Mouse (Mus musculus): ENCODE measurements at regions not wholly inside any gene's neighbourhood (a gene's known extent, or its start where the extent isn't known, plus 50 kb on each side); places are given as distances from the start of the nearest gene placed in this dataset.
"Not testable (repeated sequence)": the region's sequence is repeated elsewhere in the genome, so short reads cannot be mapped to it uniquely, and the experiment has no call there.

DNA sequence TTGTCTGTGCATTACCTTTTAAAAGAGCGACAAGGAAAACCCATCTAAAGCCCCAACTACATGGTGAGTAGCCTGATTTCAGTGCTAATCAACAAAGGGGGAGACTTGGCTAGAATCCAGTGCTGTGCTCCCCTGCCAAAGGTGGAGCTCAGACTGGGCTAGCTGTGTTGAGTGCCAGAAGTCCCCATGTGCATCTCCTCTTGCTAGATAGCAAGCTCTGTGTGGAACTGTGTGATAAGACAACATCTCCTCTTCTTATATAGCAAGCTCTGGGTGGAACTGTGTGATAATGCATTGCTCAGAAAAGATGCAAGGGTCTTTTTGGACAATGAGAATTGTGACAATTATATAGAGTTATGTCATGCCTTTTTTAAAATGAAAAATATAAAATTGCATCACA is 741.4 kb downstream of the Adam6a start:
- ATAC-seq: no peak

GRCm38 (mm10) chr12:114287041-114287440 is 743.3 kb downstream of the Adam6a start:
- ATAC-seq: no peak

DNA sequence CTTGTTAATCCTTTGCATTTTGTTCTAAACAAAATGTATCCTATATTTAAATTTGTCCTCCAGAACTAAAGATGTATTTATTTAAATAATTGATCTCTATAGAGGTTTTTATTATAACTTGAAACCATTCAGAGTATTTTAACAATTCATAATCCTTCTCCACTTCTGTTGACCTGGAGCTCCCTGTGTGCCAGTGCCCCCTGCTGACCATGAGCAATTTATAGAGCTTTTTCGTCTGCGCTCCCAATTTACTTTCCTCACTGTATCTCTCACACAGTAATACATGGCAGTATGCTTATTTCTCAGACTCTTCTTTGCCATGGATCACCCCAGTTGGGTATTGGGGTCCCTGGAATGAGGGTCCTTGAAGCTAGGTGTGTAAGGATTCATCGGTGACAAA is 747.4 kb downstream of the Adam6a start:
- ATAC-seq: no peak

- peak; percentile 76 for ATAC-seq
Measured at GRCm38 (mm10) chr12:114299771-114300170, 756.1 kb downstream of the Adam6a start.

DNA sequence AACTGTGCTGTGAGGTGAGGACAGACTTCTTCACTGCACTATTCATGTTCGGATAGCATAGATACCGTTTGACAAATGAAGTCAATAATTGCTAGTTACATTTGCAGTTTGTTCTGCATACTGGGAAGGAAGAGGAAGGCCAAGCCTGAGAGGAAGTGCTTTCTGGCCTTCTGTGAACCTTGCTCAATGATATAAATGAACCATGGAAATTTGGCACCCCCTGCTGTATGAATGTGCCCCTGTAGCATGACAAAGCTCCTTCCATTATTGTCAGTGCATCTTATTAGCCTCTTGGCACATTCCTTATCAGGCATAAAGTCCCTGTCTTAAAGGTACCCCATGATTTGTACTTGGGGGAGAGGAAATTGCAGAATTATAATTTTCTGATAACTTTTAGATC is 758.0 kb downstream of the Adam6a start:
- ATAC-seq: no peak

DNA sequence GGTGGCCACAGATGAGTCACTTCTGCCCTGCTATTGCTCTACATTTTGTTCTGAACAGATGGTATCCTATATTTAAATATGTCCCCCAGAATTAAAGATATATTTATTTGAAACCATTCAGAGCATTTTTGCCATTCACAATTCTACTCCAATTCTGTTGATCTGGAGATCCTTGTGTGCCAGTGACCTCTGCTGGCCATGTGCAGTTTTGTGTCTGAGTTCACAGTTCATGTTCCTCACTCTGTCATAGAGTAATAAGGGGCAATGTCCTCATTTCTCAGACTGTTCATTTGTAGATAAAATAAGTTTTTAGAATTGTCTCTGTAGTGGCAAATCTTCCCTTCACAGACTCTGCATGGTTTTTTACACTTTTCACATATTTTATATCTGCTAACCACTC is 788.8 kb downstream of the Adam6a start:
- ATAC-seq: no peak

GRCm38 (mm10) chr12:114366276-114366675 is 822.6 kb downstream of the Adam6a start:
- no peak for ATAC-seq

- peak; percentile 86 for ATAC-seq
Measured at GRCm38 (mm10) chr12:114378696-114379350, 835.1 kb downstream of the Adam6a start.

- ATAC-seq: no peak
Measured at GRCm38 (mm10) chr12:114391447-114391846, 847.7 kb downstream of the Adam6a start.

DNA sequence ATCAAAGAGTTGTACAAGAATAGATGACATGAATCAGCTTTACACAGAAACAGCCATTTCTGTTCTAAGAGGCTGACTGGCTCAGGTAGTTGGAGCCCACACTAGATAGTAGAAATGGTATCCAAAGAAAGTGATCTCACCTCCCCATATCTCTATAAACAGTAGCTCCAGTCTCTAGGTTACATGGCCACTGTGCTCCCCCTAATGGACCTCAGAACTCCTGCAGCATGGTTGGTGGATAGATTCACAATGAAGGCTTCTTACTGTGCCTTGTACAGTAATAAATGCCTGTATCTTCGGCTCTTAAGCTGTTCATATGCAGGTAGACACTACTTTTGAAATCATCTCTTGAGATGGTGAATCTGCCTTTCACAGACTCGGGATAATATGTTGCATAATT is 862.5 kb downstream of the Adam6a start:
- ATAC-seq: no peak

GRCm38 (mm10) chr12:114434529-114434928 is 890.8 kb downstream of the Adam6a start:
- no peak for ATAC-seq

DNA sequence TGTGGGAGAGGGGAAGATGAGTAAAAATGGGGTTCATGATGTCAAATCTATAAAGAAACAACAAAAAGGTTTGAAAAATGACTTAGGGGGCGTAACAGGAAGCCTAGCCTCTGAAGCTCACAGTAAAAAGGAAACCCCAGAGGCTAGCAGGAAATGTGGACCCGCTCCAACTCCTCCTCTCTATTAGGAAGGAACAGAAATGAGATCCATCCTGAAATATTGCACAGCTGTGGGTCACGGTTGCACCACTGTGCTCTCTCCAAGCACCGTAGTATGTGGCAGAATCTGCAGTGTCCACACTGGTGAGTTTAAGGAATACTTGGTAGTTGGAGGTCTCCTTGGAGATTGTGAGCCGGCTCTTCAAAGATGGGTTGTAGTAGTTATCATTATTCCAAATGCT is 918.3 kb downstream of the Adam6a start:
- no peak for ATAC-seq

- no peak for ATAC-seq
Measured at GRCm38 (mm10) chr12:114462566-114462965, 918.9 kb downstream of the Adam6a start.

GRCm38 (mm10) chr12:114468857-114469256 is 925.1 kb downstream of the Adam6a start:
- ATAC-seq: peak; percentile 56

DNA sequence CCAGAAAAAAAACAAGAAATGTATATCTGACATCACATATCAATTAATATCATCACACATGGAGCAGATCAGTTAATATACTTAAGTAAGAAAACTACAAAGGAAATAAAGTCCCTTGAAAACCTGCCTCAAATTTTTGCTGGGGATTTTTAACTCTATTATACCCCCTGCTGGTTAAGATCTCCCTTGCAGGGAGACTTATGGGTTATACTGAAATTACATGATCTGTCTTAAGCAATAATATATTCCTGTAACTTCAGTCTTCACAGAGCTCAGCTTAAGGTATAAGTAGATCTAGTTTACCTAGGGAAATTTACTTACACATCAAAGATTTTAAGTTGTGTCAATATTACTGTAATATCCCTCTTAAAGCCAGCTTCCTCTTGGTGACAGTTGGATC is 929.0 kb downstream of the Adam6a start:
- not testable (repeated sequence) for ATAC-seq

GRCm38 (mm10) chr12:114478741-114479140 is 935.0 kb downstream of the Adam6a start:
- ATAC-seq: no peak

DNA sequence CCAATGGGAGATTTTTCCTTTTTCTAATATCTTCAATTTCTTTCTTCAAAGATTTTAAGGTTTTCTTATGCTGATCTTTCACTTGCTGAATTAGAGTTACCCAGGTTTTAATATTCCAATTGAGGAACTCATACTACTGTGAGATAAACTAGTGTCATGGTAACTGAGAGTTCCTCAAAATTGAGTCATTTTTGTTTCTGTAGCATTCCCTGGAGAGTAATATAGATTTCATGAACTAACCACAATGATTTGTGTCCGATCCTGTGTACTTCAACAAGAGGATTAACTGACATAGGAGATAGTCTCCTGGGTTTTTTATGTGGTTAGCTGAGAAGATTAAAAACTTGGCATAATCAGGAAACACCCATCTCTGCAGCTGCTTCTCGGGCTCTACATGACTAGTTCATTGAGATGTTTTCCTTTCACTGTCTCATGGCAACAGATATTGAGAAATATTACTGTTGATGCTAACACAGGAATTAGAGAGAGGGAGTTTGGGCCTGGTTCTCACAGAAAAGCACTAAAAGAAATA is 949.9 kb downstream of the Adam6a start:
- ATAC-seq: not testable (repeated sequence)

GRCm38 (mm10) chr12:114495741-114496140 is 952.0 kb downstream of the Adam6a start:
- ATAC-seq: no peak

DNA sequence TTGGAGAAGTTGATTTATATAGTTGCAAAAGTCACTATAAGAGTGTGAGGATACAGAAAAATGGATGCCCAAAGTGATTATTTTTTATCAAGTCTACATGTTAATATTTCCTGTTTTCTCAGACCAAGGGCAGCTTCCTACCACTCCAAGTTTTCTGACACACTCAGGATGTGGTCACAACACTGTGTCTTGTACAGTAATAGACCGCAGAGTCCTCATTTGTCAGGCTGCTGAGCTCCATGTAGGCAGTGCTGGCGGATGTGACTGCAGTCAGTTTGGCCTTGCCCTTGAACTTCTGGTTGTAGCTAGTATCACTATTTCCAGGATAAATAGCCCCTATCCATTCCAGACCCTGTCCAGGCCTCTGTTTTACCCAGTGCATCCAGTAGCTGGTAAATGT is 969.4 kb downstream of the Adam6a start:
- no peak for ATAC-seq

- ATAC-seq: not testable (repeated sequence)
Measured at GRCm38 (mm10) chr12:114542094-114542493, 998.4 kb downstream of the Adam6a start.

DNA sequence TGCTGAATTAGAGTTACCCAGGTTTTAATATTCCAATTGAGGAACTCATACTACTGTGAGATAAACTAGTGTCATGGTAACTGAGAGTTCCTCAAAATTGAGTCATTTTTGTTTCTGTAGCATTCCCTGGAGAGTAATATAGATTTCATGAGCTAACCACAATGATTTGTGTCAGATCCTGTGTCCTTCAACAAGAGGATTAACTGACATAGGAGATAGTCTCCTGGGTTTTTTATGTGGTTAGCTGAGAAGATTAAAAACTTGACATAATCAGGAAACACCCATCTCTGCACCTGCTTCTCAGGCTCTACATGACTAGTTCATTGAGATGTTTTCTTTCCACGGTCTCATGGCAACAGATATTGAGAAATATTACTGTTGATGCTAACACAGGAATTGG is 1001.2 kb downstream of the Adam6a start:
- ATAC-seq: not testable (repeated sequence)

- no peak for ATAC-seq
Measured at GRCm38 (mm10) chr12:114562440-114562839, 1018.7 kb downstream of the Adam6a start.

GRCm38 (mm10) chr12:114562978-114563377 is 1019.3 kb downstream of the Adam6a start:
- ATAC-seq: no peak

- no peak for ATAC-seq
Measured at GRCm38 (mm10) chr12:114563683-114564082, 1020.0 kb downstream of the Adam6a start.

- no peak for ATAC-seq
Measured at GRCm38 (mm10) chr12:114564329-114564728, 1020.6 kb downstream of the Adam6a start.
